Mouse (Mus musculus) olfactory bulb, adult 2 months (tissue): Measurements from ENCODE around the gene Kcnj8.

Experiments used
- CTCF ChIP-seq: fragments of 200-500 bp; IDR thresholded peaks from 2 replicates; pipeline ENCODE4 v1.5.1; 2012; ENCODE audit warnings: low read depth, mild to moderate bottlenecking, low read length, moderate library complexity; ENCODE audit not compliant: insufficient read depth
- POLR2A ChIP-seq: fragments of 200-500 bp; IDR thresholded peaks from 2 replicates; pipeline ENCODE4 v1.6.1; 2012; ENCODE audit warnings: mild to moderate bottlenecking, low read depth, low read length, moderate library complexity; ENCODE audit not compliant: insufficient read depth

GRCm38 (mm10) chr6:142538503-142538902 is 32.9 kb downstream of the Kcnj8 start:
- TF ChIP-seq POLR2A: no peak
- no peak for TF ChIP-seq CTCF
